Mouse (Mus musculus) left cerebral cortex, adult 8-10 months (tissue): ENCODE results near the gene Gm2696. TPM values are rescaled to one million over a fixed set of nuclear protein-coding genes. Genes with fewer than 3 reads are reported as not detected.
A peak's percentile ranks its signal among the peaks of the same experiment; 100 is the strongest.
"Not testable (repeated sequence)": the region's sequence is repeated elsewhere in the genome, so short reads cannot be mapped to it uniquely, and the experiment has no call there.

Experiments used
- DNase-seq, 2 experiments: peaks; one replicate each; pipeline ENCODE4 v3.0.0; 2022; ENCODE audit warnings: low spot score in 2 of 2
- total RNA-seq, 4 experiments: library from RNA; stranded (reverse); gene quantifications; 2 replicates each; pipeline ENCODE4 v1.2.4; 2022

Gene Gm2696
- not detected for total RNA-seq

DNA sequence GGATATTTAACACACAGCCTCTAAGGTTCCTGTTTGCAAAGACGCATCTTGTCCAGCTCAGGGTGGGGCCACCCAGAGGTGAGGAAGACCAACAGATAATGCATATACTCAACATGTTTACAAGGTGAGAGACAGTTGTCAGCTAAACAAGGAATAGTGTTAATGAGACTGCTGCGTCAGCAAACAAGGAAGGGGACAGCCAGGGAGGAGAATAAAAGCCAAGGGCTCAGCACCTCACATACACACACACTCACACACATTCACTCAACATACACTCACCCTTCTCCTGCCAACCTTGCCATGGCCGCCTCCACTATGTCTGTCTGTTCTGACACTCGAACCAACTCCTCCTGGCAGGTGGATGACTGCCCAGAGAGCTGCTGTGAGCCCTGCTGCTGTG, at the start of gene Gm2696:
Gene Gm2696, plus strand, starts transcription at position 301 of the 400 bp plus-strand sequence.
- DNase-seq: no peak

DNA sequence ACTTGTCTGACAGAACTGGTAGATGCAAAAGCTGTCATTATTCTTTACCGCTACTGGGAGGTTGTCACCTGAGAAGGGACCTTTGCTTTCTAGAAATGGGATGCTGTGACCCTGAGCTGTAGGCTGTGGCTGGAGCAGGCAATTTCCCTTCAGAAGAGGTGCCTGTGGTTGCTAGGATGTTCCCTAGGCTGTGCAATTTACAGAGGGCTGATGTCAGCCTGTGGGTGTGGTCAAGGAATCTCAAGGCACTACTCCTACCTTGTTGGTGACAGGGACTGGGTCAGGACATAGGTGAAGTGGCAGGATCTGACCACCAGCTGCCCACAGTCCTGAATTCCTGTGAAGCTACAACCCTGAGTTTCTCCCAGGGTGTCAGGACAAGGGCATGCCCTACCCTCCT, 44.8 kb upstream of the Gm2696 start:
- no peak for DNase-seq

DNA sequence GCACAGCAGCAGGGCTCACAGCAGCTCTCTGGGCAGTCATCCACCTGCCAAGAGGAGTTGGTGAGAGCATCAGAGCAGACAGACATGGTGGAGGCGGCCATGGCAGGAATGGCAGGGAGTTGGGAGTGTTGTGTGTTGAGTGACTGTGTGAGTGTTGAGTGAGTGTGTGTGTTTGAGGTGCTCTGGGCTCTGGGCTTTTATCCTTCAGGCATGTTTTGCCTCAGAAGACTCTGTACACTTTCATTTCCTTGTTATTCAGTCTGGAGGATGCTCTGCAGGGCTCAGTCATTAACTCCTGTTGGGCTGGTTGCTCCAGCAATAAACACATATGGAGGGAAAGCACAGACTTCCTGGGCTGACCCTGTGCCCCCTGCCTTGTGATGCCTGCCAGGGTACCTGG, 43.3 kb upstream of the Gm2696 start, which contains the start of gene Gm3238:
Gene Gm3238, minus strand, starts transcription at position 101 of the 400 bp plus-strand sequence.
- not testable (repeated sequence) for DNase-seq

DNA sequence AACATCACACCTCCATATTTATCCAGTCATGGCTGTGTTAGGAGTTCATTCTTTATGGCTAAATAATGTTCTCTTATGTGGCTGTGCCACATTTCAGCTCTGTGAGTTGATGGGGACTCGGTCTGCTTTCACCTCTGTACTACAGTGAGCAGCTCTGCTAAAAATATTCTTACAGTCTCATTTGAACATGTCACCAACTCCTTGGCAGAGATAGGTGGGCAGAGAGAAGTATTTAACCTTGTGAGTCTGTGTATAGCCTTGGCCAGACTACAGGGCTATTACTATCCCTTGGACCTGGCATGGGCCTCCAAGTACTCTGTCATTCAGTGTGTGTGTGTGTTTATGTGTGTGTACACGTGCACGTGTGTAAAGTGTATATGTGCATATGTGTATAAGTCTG, 42.3 kb upstream of the Gm2696 start:
- DNase-seq: not testable (repeated sequence)

DNA sequence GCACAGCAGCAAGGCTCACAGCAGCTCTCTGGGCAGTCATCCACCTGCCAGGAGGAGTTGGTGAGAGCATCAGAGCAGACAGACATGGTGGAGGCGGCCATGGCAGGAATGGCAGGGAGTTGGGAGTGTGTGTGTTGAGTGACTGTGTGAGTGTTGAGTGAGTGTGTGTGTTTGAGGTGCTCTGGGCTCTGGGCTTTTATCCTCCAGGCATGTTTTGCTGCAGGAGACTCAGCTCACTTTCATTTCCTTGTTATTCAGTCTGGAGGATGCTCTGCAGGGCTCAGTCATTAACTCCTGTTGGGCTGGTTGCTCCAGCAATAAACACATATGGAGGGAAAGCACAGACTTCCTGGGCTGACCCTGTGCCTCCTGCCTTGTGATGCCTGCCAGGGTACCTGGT, 37.6 kb upstream of the Gm2696 start, which contains the start of gene Gm7138:
Gene Gm7138, minus strand, starts transcription at position 101 of the 400 bp plus-strand sequence.
- DNase-seq: not testable (repeated sequence)

DNA sequence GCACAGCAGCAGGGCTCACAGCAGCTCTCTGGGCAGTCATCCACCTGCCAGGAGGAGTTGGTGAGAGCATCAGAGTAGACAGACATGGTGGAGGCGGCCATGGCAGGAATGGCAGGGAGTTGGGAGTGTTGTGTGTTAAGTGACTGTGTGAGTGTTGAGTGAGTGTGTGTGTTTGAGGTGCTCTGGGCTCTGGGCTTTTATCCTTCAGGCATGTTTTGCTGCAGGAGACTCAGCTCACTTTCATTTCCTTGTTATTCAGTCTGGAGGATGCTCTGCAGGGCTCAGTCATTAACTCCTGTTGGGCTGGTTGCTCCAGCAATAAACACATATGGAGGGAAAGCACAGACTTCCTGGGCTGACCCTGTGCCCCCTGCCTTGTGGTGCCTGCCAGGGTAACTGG, 32.0 kb upstream of the Gm2696 start, which contains the start of gene Gm3250:
Gene Gm3250, minus strand, starts transcription at position 101 of the 400 bp plus-strand sequence.
- not testable (repeated sequence) for DNase-seq

DNA sequence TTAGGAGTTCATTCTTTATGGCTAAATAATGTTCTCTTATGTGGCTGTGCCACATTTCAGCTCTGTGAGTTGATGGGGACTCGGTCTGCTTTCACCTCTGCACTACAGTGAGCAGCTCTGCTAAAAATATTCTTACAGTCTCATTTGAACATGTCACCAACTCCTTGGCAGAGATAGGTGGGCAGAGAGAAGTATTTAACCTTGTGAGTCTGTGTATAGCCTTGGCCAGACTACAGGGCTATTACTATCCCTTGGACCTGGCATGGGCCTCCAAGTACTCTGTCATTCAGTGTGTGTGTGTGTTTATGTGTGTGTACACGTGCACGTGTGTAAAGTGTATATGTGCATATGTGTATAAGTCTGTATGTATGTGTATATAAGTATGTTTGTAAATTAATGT, 31.1 kb upstream of the Gm2696 start:
- not testable (repeated sequence) for DNase-seq

DNA sequence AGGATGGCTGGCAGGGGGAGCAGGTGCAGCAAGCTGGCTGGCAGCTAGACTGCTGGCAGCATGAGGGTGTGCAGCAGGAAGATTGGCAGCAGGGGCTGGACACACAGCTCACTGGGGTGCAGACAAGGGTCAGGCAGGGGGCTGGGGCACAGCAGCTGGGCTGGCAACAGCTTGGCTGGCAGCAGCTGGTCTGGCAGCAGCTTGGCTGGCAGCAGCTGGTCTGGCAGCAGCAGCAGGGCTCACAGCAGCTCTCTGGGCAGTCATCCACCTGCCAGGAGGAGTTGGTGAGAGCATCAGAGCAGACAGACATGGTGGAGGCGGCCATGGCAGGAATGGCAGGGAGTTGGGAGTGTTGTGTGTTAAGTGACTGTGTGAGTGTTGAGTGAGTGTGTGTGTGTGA, 26.6 kb upstream of the Gm2696 start, which contains the start of gene Gm7137:
Gene Gm7137, minus strand, starts transcription at position 325 of the 400 bp plus-strand sequence.
- peak in 1 of 2 experiments; percentile 30 for DNase-seq

DNA sequence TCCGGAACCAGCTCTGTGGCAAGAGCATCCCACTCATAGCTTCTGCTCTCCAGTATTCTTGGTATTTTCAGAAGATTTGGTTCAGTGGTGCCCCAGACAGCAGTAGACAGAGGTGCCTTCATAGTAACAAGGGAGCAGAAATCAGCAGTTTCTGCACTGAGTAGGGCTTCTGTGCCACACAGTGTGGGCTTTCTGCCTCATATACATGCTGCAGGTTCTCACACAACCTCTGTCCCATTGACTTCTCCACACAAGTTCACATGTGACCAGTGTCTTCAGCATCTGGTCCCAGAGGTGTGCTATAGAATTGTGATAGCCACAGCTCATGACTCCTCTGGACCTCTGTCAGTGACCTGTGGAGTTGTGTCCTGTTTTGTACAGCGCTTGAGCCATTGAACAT, 25.9 kb upstream of the Gm2696 start:
- no peak for DNase-seq

DNA sequence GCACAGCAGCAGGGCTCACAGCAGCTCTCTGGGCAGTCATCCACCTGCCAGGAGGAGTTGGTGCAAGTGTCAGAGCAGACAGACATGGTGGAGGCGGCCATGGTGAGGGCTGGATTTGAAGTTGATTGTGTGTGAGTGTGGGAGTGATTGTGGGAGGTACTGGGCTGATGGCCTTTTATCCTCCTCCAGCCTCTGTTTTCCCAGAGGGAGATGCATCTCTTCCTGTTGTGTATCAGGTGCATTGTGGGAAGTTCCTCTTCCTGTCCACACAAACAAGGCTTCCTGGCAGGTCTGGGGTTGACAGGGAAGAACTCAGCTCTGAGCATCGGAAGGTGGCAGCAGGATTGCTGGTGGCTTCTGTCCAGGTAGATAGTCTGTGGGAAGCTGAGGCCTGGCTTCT, 19.5 kb upstream of the Gm2696 start, which contains the start of gene Gm9639:
Gene Gm9639, minus strand, starts transcription at position 101 of the 400 bp plus-strand sequence.
- DNase-seq: peak in 1 of 2 experiments; percentile 17

DNA sequence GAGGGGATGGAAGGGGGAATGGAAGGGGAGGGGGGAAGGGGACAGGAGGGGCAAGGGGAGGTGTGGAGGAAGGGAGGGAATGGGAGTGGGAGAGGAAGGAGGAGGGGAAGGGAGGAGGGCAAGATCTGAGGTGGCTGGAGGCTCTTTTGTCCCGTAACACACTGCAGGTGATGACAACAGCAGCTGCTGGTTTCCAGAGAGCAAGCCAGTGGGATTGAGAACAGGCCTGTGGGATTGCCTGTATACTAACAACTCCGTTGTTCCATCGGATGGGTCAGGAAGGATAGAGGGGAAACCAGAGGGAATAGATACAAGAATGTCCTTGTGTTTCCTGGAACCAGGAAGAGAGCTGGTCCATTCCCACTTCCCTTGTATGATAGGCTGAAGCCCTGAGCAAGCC, 16.8 kb upstream of the Gm2696 start:
- no peak for DNase-seq

DNA sequence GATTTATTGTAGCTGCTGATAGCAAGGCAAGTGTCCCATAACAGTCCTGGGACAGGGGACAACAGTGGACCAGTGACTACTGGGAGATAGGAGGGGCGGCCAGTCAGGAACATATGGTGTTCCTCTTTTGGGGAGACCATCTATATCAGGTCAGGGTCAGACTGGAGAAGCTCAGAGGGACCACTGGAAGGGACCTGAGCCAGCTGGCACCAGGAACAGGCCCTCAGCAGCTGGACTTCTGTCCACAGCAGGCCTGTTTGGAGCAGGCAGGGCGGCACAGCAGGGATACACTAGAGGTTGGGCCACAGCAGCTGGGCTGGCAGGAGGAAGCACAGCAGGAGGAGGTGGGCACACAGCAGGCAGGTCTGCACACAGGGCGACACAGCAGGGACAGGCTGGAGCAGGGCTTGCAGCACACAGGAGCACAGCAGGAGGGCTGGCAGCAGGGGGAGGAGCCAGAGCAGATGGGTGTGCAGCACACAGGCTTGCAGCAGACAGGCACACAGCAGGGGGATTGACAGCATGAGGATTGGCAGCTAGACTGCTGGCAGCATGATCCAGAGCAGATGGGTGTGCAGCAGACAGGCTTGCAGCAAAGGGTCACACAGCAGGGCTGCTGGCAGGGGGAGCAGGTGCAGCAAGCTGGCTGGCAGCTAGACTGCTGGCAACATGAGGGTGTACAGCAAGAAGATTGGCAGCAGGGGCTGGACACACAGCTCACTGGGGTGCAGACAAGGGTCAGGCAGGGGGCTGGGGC, 16.1 kb upstream of the Gm2696 start:
- not testable (repeated sequence) for DNase-seq

DNA sequence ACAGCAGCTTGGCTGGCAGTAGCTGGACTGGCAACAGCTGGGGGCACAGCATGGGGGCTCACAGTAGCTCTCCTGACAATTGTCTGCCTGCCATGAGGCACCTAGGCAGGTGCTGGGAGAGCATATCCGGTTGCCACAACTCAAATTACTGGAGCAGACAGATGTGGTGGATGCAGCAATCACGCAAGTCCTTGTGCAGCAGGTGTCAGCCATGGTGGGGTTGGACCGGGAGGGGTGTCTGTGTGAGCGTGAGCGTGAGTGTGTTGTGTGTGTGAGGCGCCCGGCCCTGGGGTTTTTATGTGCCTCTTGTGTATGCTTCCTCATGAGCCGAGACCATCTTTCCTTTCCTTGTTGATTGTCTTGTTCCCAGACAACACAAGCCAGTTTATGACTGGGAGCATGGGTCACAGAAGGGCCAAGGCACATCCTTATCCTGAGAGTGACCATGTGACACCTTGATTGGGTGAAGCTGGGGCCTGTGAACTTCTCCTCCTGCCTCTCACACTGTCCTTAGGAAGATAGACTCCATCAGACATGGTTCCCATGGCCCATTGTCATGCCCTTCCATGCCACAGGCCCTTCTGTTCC, 15.5 kb upstream of the Gm2696 start, which contains the start of gene Gm19668:
Gene Gm19668, minus strand, starts transcription at position 213 of the 588 bp plus-strand sequence.
- DNase-seq: no peak

DNA sequence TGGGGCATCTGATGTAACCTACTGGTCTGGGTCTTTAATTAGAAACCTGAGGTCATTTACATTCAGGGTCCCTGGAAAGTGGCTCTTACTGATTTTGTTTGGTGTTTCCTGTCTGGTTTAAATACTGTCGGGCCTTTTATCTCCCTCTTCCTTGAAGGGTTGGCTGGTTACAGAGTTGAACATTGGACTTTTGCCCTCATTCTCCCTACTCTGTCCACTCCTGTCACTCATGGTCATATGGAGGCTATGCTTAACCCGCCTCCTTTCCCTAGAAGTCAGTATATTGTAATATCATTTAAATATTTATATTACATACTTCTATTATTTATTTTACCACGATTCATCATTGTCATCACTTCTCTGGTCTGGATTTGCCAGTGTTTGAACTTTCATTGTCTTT, 10.4 kb upstream of the Gm2696 start:
- no peak for DNase-seq

DNA sequence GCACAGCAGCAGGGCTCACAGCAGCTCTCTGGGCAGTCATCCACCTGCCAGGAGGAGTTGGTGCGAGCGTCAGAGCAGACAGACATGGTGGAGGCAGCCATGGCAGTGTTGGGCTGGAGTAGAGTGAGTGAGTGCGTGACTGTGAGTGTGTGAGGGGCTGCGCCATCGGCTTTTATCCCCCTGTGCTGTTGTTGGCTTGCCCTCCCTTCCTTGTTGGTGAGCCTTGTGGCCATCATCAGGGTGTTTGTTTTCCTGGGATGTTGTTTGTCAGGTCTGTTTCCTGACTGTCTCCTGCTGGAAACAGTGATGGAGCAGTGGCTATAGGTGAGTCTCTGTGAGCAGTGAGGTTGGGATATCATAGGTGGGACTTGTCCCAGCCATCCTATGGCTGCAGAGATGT, 2.7 kb upstream of the Gm2696 start, which contains the start of gene Gm9507:
Gene Gm9507, minus strand, starts transcription at position 101 of the 400 bp plus-strand sequence.
- no peak for DNase-seq

DNA sequence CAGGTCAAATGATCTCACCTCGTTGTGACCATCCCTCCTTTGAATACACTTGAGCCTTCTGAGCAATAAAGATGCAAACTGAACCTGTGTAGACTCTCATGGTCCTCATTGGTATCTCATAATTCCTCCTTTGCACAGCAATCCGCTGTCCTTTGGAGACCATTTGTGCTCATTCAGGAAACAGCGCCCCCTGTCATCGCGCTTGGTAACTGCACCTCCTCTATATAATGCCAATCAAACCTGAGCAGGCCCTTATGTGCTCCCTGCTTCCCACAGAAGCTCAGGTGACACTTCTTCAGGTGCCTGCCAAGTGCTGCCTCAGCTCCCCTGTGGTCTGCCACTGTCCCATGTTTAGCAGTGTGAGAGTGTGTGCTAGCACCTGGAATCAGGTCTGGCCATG, 1.0 kb downstream of the Gm2696 start:
- DNase-seq: no peak

DNA sequence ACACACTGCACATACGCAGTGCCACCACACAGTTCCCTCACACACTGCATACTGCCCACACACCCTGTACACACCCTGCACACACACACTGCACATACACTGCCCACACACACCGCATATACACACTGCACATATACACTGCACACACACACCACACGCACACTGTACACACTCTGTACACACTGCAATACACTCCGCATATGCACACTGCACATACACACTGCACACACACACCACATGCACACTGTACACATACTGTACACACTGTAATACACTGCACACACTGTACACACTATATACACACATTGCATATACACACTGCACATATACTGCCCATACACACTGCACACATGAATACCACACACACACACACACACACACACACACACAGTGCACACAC, 4.0 kb downstream of the Gm2696 start:
- DNase-seq: no peak

DNA sequence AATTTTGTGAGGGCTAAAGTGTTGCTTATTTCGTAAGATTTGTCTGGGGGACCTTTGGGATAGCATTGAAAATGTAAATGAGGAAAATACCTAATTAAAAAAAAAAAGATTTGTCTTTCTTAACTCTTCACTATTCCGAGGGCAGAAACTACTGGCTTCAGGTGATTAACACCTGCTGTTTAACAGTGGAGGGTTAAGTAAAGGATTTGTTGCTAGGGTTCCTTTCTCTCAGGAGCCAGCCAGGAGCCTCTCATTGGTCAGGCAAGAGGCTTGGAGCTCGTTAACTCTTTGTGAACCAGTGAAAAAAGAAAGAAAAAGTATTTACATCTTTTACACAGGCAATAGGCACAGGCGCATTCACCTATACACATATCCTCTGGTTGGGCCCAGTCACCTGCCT, 4.7 kb downstream of the Gm2696 start:
- DNase-seq: no peak

DNA sequence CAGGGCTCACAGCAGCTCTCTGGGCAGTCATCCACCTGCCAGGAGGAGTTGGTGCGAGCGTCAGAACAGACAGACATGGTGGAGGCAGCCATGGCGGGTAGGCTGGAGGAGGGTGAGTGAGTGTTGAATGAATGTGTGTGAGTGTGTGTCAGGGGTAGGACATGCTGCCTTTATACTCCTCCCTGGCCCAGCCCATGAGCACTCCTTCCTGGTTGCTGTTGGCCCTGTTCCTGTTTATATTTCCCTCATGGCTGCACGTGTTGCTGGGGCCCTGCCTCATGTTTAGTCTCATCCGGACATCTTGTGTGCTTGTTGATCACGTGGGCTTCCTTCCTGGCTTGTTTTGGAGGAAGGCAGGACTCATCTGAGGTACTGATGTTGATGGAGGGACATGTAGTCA, 12.5 kb downstream of the Gm2696 start, which contains the start of gene Krtap10-4:
Gene Krtap10-4, minus strand, starts transcription at position 145 of the 400 bp plus-strand sequence.
- DNase-seq: no peak

DNA sequence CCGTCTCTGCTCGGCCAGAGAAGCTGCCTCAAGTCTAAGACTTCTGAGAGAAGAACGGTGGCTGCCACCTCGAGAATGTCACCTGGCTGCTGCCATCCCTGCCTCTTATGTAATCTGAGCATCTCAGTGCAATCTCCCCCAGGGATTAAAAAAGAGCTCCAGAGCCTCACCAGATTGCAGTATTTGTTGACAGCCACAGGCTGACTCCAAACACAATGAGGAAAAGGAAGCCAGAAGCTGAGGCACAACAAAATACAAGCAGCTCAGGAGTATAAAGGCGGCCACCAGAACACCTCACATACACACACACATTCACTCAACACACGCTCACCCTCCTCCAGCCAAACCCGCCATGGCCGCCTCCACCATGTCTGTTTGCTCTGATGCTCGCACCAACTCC, 21.2 kb downstream of the Gm2696 start, which contains the start of gene Krtap10-10:
Gene Krtap10-10, plus strand, starts transcription at position 301 of the 400 bp plus-strand sequence.
- peak; percentile 5 to 43 for DNase-seq

DNA sequence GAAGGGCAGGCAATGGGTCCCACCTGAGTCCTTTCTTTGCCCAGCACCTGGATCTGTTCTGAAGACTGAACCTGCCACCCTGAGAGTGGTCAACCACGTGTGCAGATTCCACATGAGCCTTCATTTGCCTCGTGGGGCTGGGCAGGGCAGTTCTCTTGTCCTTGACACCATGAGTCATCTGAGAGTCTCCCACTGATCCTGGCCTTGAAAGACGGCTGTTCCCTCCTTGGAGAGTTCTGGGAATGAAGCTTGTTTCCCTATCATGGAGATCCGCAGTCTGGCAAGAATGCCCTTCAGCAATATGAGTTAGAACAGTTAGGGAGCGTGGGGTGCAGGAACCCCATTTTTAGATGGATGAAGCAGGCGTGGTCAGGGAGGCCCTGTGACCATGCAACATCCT, 24.5 kb downstream of the Gm2696 start:
- DNase-seq: no peak

DNA sequence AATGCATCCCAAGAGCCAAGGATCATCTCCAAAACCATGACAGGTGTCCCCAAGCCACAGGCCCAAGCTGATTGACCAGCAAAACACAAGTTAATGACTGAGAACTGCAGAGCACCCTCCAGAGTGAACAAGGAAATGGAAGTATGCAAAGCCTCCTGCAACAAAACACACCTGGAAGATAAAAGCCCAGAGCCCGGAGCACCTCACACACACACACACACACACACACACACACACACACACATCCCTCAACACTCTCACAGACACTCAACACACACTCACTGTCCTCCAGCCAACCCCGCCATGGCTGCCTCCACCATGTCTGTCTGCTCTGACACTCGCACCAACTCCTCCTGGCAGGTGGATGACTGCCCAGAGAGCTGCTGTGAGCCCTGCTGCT, 32.0 kb downstream of the Gm2696 start, which contains the start of gene Gm36176:
Gene Gm36176, plus strand, starts transcription at position 301 of the 400 bp plus-strand sequence.
- no peak for DNase-seq
